Mouse (Mus musculus) forebrain, embryonic 10.5 days (tissue): Measurements from ENCODE around the gene Bloc1s3. TPM values are rescaled to one million over a fixed set of nuclear protein-coding genes. Genes with fewer than 3 reads are reported as not detected.
A peak's percentile ranks its signal among the peaks of the same experiment; 100 is the strongest.

Experiments used
- DNase-seq: peaks from one replicate; pipeline ENCODE4 v3.0.0-alpha.2; 2017; ENCODE audit warnings: low spot score; ENCODE audit errors: extremely low spot score
- H3K27ac ChIP-seq: fragments of 300-500 bp; sonication (generic); 2 replicates; pipeline ENCODE4 v1.5.1; 2016; ENCODE audit warnings: mild to moderate bottlenecking
- H3K27me3 ChIP-seq: fragments of 300-500 bp; sonication (generic); 2 replicates; pipeline ENCODE4 v1.6.1; 2016; ENCODE audit warnings: mild to moderate bottlenecking; ENCODE audit not compliant: poor library complexity, severe bottlenecking
- H3K36me3 ChIP-seq: fragments of 300-500 bp; sonication (generic); replicated peaks from 2 replicates; pipeline ENCODE4 v1.6.1; 2016; ENCODE audit warnings: mild to moderate bottlenecking, moderate library complexity
- H3K4me1 ChIP-seq: fragments of 300-500 bp; sonication (generic); 2 replicates; pipeline ENCODE4 v1.6.1; 2016
- H3K4me3 ChIP-seq: fragments of 300-500 bp; sonication (generic); 2 replicates; pipeline ENCODE4 v1.5.1; 2016; ENCODE audit warnings: mild to moderate bottlenecking, moderate library complexity
- H3K9me3 ChIP-seq: fragments of 300-500 bp; sonication (generic); 2 replicates; pipeline ENCODE4 v1.6.1; 2016; ENCODE audit warnings: mild to moderate bottlenecking, moderate library complexity
- WGBS: fragments of 180-500 bp; shearing (Covaris S2); methylation state at CpG from one replicate; pipeline ENCODE4 v1.1.7; 2016; 5-methylcytosine and 5-hydroxymethylcytosine counted together
- polyA plus RNA-seq: library from polyadenylated mRNA; unstranded; fragments of >200 nt; fragmentation: Nextera tagmentation; extraction: Ambion mirVana; gene quantifications from 2 replicates; pipeline ENCODE4 v1.2.1, GENCODE M21; 2016

Gene Bloc1s3
- polyA plus RNA-seq, 1 experiment from 2014 or later = 2.1 TPM

DNA sequence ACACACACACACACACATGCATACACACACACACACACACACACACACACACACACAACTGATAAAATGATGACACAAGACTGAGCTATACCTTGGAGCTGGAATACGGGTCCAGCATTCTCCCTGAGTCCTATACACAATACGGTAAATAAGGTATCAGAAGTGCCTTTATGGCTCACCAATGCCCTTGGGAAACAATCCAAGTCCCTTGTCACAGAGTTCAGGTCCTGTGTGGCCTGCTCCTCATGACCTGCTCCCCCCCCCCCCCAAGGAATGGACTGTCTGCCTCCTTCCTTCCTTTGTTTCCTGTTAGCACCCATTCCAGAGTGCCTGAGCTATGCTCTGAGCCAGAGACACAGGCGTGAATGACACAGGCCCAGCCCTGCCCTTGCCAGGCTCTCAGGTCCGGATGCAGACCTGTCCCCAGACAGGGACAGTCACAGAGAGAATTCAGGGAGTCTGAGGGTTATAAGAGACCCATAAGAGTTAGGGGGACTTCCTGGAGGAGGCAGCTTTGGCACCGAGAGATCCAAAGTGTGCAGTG lies 41.5 kb downstream of the Bloc1s3 start:
- peaks cover 42% of the 10 kb centered on the region for H3K4me1 ChIP-seq
- H3K27ac ChIP-seq = no peak overlapping the region
- H3K36me3 ChIP-seq = no peaks in the 10 kb centered on the region
- 72% methylated on average over 5 of the region's 5 CpGs for WGBS
- H3K4me3 ChIP-seq = no peak overlapping the region
- H3K9me3 ChIP-seq = no peaks in the 10 kb centered on the region
- no peak for DNase-seq
- peaks cover 95% of the 10 kb centered on the region for H3K27me3 ChIP-seq

DNA sequence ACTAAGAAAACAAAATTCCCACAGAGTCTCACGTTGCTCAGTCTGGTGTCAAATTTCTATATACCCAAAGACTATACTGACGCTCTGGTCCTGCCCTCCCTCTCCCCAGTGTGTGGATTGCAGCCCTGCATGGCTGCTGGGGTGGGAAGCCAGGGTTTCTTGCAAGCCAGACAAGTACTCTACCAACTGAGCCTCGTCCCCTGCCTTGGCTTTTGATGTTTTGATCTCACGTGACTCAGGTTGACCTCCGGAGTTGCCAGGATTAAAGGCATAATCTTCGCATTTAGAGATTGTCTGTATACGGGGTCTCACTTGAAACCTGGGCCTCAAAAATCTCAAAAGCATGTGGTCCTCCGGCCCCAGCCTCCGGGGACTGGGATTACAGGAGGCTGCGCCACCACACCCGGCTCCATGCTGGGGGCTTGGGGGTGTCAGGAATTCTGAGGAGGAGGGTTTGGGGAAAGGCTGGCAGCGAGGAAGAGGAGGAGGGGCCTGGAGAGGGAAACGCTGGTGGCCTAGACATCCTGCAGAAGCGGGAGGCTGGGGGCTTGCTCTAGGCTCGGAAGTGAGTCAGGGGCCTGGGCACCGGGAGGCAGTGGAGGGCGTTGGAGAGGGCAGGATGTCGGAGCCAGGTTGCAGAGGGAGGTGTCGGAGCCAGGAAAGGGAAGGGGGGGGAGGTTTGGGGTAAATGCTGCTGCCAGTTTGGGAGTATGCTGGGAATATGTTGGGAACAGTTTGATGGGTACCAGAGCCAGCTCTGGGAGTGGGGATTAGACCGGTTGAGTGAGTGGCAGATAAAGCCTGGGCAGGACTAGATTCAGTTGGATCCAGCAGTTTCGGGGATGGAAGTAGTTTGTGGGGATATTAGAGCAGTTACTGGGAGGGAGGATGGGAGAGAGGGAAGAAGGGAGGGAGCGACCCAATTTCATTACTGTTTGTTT lies 43.5 kb downstream of the Bloc1s3 start:
- H3K4me1 ChIP-seq = peaks cover 37% of the 10 kb centered on the region
- peak overlapping the region; percentile 51 for H3K27ac ChIP-seq
- H3K4me3 ChIP-seq = peak overlapping the region; percentile 29
- DNase-seq = no peak
- no peaks in the 10 kb centered on the region for H3K9me3 ChIP-seq
- H3K27me3 ChIP-seq = peaks cover 84% of the 10 kb centered on the region
- 5% methylated on average over 22 of the region's 22 CpGs for WGBS
- no peaks in the 10 kb centered on the region for H3K36me3 ChIP-seq

DNA sequence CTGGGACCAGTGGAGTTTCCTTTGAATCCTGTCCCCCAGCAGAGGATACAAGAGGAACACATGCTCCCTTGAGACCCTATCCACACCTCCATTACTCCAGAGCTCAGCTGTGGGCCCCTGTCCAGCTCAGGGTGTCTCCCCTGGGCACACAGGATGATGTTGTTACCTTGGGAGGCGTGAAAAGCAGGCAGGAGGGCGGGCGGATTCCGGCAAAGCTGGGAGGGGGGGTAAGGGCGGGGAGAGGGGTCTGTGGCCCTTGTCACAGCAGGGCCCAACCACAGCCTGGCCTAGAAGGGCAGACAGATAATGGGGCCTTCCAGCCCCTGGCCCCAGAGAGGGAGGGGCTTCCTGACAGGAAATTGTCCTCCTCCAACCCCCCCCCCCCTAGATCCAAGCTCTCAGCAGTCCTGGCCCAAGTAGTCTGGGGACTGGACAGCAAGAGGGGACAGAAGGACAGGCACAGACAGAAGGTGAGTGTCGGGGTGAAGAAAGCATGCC lies 45.2 kb downstream of the Bloc1s3 start, which contains the start of gene Exoc3l2:
Gene Exoc3l2 (plus strand): TSS at position 448 of the 498 bp plus-strand sequence.
- Histone ChIP-seq H3K4me3 (peak within 1 kb of the TSS; percentile 29), H3K27me3 (peaks cover 67% of the 10 kb centered on the region), H3K4me1 (peaks cover 44% of the 10 kb centered on the region), H3K36me3 (no peaks in the 10 kb centered on the region), H3K27ac (peak within 1 kb of the TSS; percentile 51; the same call in 1 of the 2 replicates), H3K9me3 (no peaks in the 10 kb centered on the region)
- whole genome bisulfite sequencing = 17% methylated on average over 6 of the region's 6 CpGs
- DNase-seq = no peak

DNA sequence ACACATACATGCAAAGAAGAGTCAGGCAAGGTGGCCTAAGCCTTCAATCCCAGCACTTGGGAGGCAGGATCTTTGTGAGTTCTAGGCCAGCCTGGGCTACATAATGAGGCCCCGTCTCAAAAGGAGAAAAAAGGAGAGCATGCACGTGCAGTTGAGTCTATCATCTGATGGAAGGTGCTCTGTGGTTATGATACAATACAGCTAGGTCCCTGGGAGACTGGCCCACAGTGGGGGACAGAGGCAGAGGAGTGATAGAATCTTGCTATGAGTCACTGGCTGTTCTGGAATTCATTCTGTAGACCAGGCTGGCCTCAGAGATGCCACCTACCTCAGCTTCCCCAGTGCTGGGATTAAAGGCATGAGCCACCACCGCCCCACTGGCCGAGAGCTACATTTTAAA lies 45.7 kb downstream of the Bloc1s3 start:
- Histone ChIP-seq H3K4me1 (peaks cover 49% of the 10 kb centered on the region), H3K27me3 (peaks cover 62% of the 10 kb centered on the region), H3K36me3 (no peaks in the 10 kb centered on the region), H3K4me3 (0 out of 2 replicates have a peak overlapping the region, but pooled peaks have one; percentile 27), H3K9me3 (no peaks in the 10 kb centered on the region), H3K27ac (no peak overlapping the region)
- WGBS = 65% methylated on average over 4 of the region's 4 CpGs
- DNase-seq = no peak

DNA sequence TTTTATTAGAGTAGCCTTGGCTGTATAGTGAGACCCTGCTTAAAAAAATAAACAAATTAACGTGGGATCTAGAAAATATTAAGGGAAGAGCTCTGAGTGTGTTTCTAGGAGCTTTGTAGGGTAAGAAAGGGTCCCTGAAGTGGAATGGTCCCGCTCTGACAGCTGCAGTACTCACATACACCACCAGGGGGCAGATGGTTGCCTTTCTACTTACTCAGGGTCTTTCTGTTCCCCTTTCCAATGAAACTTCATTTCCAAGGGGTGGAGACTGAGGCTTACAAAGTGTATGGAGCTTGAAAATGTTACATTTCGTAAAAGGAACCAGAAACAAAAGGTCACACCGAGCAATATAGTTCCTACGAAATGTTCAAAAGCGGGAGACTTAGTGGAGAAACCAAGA lies 46.7 kb downstream of the Bloc1s3 start:
- H3K36me3 ChIP-seq = peaks cover 4% of the 10 kb centered on the region
- H3K27me3 ChIP-seq = peaks cover 52% of the 10 kb centered on the region
- peak; percentile 83 for DNase-seq
- 11% methylated on average over 6 of the region's 6 CpGs for WGBS
- no peak overlapping the region for H3K4me3 ChIP-seq
- H3K27ac ChIP-seq = no peak overlapping the region
- H3K4me1 ChIP-seq = peaks cover 59% of the 10 kb centered on the region
- H3K9me3 ChIP-seq = no peaks in the 10 kb centered on the region

DNA sequence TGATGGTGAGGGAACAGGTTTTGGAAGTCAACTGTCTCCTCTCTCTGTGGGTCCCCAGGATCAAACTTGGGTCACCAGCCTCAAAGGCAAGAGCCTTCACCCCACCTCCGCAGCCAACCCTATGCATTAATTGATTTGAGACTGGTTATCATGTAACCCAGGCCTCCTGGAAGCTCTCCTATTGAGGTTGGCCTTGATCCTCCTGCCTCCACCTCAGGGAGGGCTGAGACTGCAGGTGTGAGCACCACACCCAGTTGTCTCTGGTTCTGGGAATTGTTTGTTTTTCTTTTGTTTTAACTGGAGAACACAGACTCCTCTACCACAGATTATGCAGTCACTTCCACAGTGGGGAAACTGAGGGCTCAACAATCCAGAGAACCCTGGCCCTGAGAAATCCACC lies 47.7 kb downstream of the Bloc1s3 start:
- H3K4me1 ChIP-seq = peaks cover 65% of the 10 kb centered on the region
- H3K36me3 ChIP-seq = peaks cover 14% of the 10 kb centered on the region
- no peak for DNase-seq
- 82% methylated on average over 1 of the region's 1 CpGs for WGBS
- no peak overlapping the region for H3K4me3 ChIP-seq
- no peaks in the 10 kb centered on the region for H3K9me3 ChIP-seq
- H3K27ac ChIP-seq = no peak overlapping the region
- H3K27me3 ChIP-seq = peaks cover 43% of the 10 kb centered on the region

DNA sequence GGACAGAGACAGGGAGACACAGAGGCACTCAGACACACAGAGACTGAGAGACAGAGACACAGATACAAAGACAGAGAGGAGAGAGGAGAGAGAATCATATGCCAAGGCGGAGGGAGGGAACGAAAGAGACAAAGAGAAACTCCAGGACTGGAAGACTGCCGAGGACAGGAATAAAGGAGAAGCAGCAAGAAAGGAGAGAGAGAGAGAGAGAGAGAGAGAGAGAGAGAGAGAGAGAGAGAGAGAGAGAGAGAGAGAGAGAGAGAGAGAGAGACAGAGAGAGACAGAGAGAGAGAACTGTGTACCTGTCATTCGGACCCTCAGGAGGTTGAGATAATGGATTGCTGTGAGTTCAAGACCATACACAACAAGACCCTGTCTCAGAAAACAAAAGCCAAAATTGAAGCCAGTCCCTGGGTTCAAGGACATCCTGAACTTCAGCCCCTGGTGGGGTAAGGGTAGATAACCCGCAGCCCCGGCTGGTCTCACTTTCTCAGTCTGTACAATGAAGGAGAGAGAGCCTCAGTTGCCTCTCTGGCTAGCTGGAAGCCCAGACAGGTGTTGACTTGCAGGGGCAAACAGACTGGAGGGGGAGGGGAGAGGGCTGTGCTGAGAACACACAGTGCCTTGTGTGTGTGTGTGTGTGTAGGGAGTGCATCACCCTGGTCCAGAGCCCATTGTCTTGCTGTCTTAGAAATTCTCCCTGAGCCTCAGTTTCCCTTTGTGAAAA lies 48.9 kb downstream of the Bloc1s3 start:
- H3K9me3 ChIP-seq = no peaks in the 10 kb centered on the region
- peak overlapping the region; percentile 94 for H3K4me3 ChIP-seq
- H3K27ac ChIP-seq = peak overlapping the region; percentile 90
- 30% methylated on average over 6 of the region's 6 CpGs for WGBS
- peaks cover 25% of the 10 kb centered on the region for H3K36me3 ChIP-seq
- peaks cover 31% of the 10 kb centered on the region for H3K27me3 ChIP-seq
- no peak for DNase-seq
- peaks cover 57% of the 10 kb centered on the region for H3K4me1 ChIP-seq

DNA sequence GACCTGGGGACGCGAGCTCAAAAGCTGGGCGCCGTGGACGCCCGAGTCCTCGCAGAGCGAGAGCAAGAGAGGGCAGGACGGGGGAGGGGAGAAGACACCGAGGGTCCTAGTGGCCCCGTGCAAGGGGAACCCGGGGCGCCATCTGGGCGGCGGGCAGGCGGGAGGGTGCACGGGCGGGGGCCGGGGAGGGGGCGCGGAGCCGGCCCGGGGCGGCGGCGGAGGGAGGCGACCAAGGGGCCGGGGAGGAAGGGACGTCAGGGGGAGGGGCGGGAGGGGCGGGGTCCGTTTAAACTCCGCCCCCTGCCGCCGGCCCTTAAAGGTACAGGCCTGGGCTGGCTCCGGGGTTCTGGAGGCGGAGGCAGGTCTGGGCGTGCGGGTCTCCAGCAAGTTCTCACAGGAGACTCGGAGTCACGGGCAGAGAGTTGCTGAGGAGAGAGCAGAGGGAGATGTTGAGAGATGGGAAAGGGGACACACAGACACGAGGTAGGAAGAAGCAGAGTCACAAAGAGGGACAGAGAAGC lies 49.5 kb downstream of the Bloc1s3 start, which contains the start of gene Mark4:
Gene Mark4 (minus strand): TSS at position 231 of the 521 bp plus-strand sequence.
- H3K4me3 ChIP-seq = peak within 1 kb of the TSS; percentile 94
- H3K36me3 ChIP-seq = peaks cover 29% of the 10 kb centered on the region
- peak; percentile 88 for DNase-seq
- H3K4me1 ChIP-seq = peaks cover 51% of the 10 kb centered on the region
- peak within 1 kb of the TSS; percentile 90 for H3K27ac ChIP-seq
- no peaks in the 10 kb centered on the region for H3K9me3 ChIP-seq
- WGBS = 1% methylated on average over 30 of the region's 42 CpGs
- peaks cover 25% of the 10 kb centered on the region for H3K27me3 ChIP-seq

DNA sequence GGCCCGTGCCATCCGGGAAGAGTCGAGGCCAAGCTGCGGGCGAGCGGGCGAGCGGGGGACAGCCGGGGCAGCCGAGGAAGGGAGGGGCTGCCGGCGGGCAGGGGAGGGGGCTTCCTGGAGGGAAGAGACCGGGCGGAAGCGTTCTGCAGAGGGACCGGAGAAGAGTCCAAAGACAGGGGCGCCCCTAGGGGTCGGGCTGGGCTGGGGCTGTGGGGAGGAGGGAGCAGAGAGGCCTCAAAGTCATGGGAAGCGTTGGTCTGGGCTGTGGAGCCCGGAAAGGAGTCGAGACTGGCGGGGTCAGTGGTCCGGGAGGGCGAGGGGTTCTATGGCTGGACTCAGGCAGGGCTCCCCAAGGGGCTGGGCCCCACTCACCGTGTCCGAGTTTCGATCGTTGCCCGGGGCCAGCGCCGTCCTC lies 50.1 kb downstream of the Bloc1s3 start:
- Histone ChIP-seq H3K27ac (peak overlapping the region; percentile 90), H3K9me3 (no peaks in the 10 kb centered on the region), H3K4me3 (peak overlapping the region; percentile 94), H3K4me1 (peaks cover 46% of the 10 kb centered on the region), H3K27me3 (peaks cover 19% of the 10 kb centered on the region; the same call in 1 of the 2 replicates), H3K36me3 (peaks cover 29% of the 10 kb centered on the region)
- 0% methylated on average over 30 of the region's 31 CpGs for WGBS
- peak; percentile 80 for DNase-seq

DNA sequence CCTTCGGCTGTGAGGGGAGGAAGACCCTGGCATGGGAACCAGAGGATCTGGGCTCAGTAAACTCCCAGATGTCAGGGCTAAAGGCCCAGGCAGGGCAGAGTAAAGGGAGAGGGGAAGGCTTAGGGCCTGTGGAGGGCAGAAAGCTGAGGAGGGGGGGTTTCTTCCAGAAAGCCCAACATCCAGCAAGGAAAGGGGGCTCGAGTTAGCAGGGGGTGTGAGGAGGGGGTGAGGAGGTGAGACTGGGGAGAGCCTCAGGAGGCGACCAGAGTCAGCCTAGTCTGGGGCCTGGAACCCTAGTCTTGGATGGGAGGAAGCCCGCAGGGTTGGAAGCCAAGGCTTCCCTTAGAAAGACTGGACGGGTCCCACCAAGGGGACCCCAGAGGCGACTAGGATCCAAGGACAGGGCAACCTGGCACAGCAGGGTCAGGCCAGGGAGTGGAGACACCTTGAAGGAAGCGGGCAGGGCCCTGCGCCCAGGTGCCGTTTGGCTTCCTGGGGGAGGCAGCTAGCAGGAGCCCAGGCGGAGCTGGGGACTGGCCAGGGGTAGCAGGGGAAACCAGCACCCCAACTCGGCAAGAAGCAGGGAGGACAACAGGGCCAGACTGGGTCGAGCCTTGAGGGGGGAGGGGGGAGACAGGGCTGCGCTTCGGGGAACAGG lies 50.6 kb downstream of the Bloc1s3 start:
- Histone ChIP-seq H3K4me1 (peaks cover 41% of the 10 kb centered on the region), H3K4me3 (peak overlapping the region; percentile 94), H3K36me3 (peaks cover 30% of the 10 kb centered on the region), H3K27ac (peak overlapping the region; percentile 90), H3K9me3 (no peaks in the 10 kb centered on the region), H3K27me3 (peaks cover 14% of the 10 kb centered on the region; the same call in 1 of the 2 replicates)
- no peak for DNase-seq
- WGBS = 10% methylated on average over 14 of the region's 14 CpGs

DNA sequence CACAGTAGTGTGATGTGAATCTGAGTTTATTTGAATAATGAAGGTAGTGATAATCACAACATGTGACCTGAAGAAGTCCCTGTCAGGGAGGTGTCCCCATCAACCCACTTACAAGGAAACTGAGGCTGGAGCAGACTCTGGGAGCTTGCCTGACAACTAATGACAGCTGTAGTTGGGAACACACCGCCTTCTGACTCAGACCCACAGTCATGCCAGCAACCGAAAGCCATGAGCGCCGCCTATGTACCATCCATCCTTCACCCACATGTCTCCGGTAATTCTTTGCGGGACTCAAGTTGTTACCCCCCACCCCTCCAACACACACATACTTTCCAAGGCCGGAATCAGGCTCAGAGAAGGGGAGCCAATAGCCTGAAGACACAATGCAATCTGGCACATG lies 51.5 kb downstream of the Bloc1s3 start:
- no peak for DNase-seq
- 92% methylated on average over 7 of the region's 7 CpGs for WGBS
- H3K4me3 ChIP-seq = peak overlapping the region; percentile 94; the same call in 1 of the 2 replicates
- peaks cover 5% of the 10 kb centered on the region for H3K9me3 ChIP-seq
- peaks cover 9% of the 10 kb centered on the region; the same call in 1 of the 2 replicates for H3K27me3 ChIP-seq
- no peak overlapping the region for H3K27ac ChIP-seq
- peaks cover 39% of the 10 kb centered on the region for H3K36me3 ChIP-seq
- peaks cover 36% of the 10 kb centered on the region for H3K4me1 ChIP-seq
